Mouse (Mus musculus) neural tube, embryonic 13.5 days (tissue): Measurements from ENCODE around the gene Rps8. TPM values are rescaled to one million over a fixed set of nuclear protein-coding genes. Genes with fewer than 3 reads are reported as not detected.

Source experiments
- ATAC-seq: fragments of 200-750 bp; cut with Nextera tagmentation; 2 replicates; pipeline ENCODE4 v1.8.0; 2017; ENCODE audit warnings: low read depth, mild to moderate bottlenecking, moderate TSS enrichment, moderate library complexity
- H3K27ac ChIP-seq: fragments of 300-500 bp; sonication (generic); replicated peaks from 2 replicates; pipeline ENCODE4 v1.5.1; 2015; ENCODE audit warnings: moderate library complexity, mild to moderate bottlenecking, inconsistent platforms
- H3K27me3 ChIP-seq: fragments of 300-500 bp; sonication (generic); 2 replicates; pipeline ENCODE4 v1.6.1; 2015; ENCODE audit warnings: mild to moderate bottlenecking, inconsistent platforms
- H3K36me3 ChIP-seq: fragments of 300-500 bp; sonication (generic); 2 replicates; pipeline ENCODE4 v1.6.1; 2015; ENCODE audit warnings: mild to moderate bottlenecking, inconsistent platforms
- H3K4me1 ChIP-seq: fragments of 300-500 bp; sonication (generic); replicated peaks from 2 replicates; pipeline ENCODE4 v1.6.1; 2015; ENCODE audit warnings: inconsistent platforms
- H3K4me2 ChIP-seq: fragments of 300-500 bp; sonication (generic); 2 replicates; pipeline ENCODE4 v1.6.1; 2015; ENCODE audit warnings: inconsistent platforms, mild to moderate bottlenecking, moderate library complexity
- H3K4me3 ChIP-seq: fragments of 300-500 bp; sonication (generic); 2 replicates; pipeline ENCODE4 v1.5.1; 2015; ENCODE audit warnings: mild to moderate bottlenecking, inconsistent platforms
- H3K9ac ChIP-seq: fragments of 300-500 bp; sonication (generic); 2 replicates; pipeline ENCODE4 v1.6.1; 2015; ENCODE audit warnings: moderate library complexity, mild to moderate bottlenecking, inconsistent platforms
- H3K9me3 ChIP-seq: fragments of 300-500 bp; sonication (generic); 2 replicates; pipeline ENCODE4 v1.6.1; 2016; ENCODE audit warnings: inconsistent platforms
- WGBS: fragments of 180-500 bp; shearing (Covaris S2); methylation state at CpG from one replicate; pipeline ENCODE4 v1.1.7; 2015; 5-methylcytosine and 5-hydroxymethylcytosine counted together
- polyA plus RNA-seq: library from polyadenylated mRNA; unstranded; fragments of >200 nt; fragmentation: Nextera tagmentation; extraction: Ambion mirVana; gene quantifications from 2 replicates; pipeline ENCODE4 v1.2.1, GENCODE M21; 2015

The Rps8 gene
- polyA plus RNA-seq, 1 experiment from 2014 or later: 532 TPM

DNA sequence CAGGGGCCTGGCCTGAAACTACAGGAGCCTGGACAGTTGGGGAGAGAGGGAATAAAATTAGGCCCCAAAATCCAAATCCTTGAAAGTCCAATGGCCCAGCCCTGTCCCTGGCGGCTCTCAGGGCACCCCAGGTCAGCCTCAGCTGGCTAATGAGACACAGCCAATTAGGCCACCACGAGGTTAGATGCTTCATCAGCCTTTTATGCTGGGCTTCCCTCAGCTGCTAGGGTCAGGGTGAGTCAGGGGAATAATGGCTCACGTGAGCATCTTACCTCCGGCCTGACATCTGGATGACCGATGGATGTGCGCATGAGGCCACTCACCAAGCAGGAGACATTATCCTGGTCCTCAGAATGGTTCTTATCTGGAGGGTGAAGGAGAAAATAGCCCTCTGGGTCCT, 25.3 kb downstream of the Rps8 start:
- peaks cover 29% of the 10 kb centered on the region for H3K36me3 ChIP-seq
- 30% methylated on average over 6 of the region's 6 CpGs for WGBS
- H3K27me3 ChIP-seq: no peaks in the 10 kb centered on the region
- peak overlapping the region; percentile 76; the same call in 1 of the 2 replicates for H3K4me2 ChIP-seq
- no peak overlapping the region for H3K4me3 ChIP-seq
- 0 out of 2 replicates have a peak overlapping the region, but pooled peaks have one; percentile 17 for H3K9ac ChIP-seq
- H3K9me3 ChIP-seq: no peaks in the 10 kb centered on the region
- H3K4me1 ChIP-seq: peaks cover 41% of the 10 kb centered on the region
- no peak for ATAC-seq
- no peak overlapping the region for H3K27ac ChIP-seq

DNA sequence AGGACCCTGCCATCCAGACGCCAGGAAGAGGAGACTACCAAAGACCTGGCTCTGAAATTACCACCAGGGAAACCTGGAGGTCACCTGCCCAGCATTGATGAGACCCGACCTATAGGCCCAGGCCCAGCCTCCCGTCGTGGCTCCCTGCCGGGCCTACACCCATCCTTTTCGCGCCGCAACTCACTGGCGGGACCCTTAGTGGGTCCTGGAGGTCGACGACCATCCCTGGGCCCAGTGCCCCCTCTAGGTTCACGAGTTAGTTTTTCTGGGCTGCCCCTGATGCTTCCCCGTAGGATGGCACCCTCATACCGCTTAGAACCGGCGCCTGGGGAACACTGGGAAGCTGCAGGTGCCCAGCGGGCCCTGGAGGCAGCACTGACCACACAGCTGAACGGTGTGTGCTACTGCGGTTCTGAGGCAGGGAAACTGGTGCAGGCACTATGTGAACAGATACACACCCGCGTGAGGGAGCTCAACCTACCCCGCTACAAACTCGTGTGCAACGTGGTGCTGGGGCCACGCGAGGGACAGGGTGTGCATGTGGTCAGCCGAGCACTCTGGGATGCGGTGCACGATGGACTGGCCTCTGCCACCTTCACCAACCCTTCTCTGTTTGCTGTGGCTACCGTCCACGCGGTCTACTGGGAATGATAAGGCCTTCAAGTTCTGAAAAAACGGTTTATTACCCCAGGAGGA, 27.9 kb downstream of the Rps8 start:
- no peak overlapping the region for H3K9ac ChIP-seq
- H3K4me1 ChIP-seq: peaks cover 47% of the 10 kb centered on the region
- no peaks in the 10 kb centered on the region for H3K9me3 ChIP-seq
- no peak overlapping the region for H3K4me2 ChIP-seq
- H3K27me3 ChIP-seq: no peaks in the 10 kb centered on the region
- 89% methylated on average over 33 of the region's 33 CpGs for WGBS
- no peak for ATAC-seq
- H3K27ac ChIP-seq: no peak overlapping the region
- H3K4me3 ChIP-seq: no peak overlapping the region
- peaks cover 29% of the 10 kb centered on the region for H3K36me3 ChIP-seq

DNA sequence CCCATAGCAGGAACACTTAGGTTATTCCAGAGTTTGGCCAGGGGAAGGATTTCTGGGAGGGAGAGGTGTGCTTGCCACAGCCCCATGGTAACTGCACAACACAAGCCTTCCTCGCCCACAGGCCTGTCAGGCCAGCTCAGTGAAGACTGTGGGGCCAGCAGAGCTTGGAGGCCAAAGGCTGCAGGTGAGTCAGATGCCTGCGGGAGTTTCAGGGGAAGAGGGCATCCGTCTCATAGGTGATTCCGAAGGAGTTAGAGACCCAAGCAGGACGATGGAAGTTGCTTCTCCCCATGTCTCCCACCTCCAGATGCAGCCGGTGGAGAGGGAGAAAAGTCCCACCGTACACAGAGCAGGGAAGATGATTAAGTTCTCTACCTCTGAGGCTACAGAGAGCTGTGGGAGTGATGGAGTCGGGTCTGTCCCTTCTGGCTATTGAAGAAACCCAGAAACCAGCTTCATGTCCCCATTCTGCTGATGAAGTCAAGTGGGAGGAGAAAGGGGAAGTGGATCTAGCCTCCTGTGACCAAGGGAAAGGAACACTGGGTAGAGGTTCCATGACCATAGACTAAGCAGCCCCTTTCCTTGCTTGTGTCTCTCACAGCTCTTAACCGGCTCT, 29.3 kb downstream of the Rps8 start, which contains the start of gene Tctex1d4:
Tctex1d4 (plus strand) TSS at position 120 of the 616 bp plus-strand sequence.
- no peak within 1 kb of the TSS for H3K4me3 ChIP-seq
- no peaks in the 10 kb centered on the region for H3K27me3 ChIP-seq
- ATAC-seq: no peak
- H3K4me1 ChIP-seq: peaks cover 33% of the 10 kb centered on the region
- 92% methylated on average over 9 of the region's 9 CpGs for WGBS
- H3K27ac ChIP-seq: peak within 1 kb of the TSS; percentile 87
- H3K9me3 ChIP-seq: no peaks in the 10 kb centered on the region
- peaks cover 29% of the 10 kb centered on the region for H3K36me3 ChIP-seq
- H3K4me2 ChIP-seq: 0 out of 2 replicates have a peak within 1 kb of the TSS, but pooled peaks have one; percentile 24
- H3K9ac ChIP-seq: peak within 1 kb of the TSS; percentile 64

DNA sequence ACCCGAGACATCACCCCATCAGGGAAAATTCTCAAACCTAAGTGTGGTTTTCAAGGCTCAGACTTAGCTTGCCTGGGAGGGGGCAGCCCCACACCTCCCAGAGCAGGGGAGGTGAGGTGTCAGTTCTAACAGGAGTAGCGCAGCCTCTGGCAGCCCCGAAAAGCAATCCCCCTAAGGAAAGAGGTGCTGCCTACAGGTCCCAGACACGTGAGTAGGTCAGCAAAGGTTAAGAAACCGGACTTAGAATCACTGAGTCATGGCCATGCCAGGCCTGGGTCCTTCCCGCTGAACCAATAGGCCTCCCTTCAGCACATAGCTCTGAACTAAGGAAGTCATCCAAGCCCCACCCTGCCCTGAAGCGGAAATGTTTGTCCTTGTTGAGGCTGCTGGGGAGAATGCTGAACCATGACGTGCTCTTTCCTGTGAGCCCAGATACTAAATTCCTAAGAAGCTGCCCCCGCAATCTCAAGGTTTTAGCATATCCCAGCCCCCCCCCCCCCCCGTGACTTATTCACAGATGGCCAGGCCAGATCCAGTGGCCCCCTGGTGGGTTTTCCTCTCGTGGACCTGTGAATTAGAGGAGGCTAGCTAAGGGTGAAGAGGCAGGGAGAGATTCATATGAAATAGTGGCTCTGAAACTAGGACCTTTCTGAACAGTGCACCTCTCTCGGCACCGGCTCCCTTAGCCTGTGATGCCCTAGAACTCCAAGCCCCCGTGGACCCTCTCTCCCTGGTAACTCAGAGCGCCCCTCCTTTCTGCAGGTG, 30.0 kb downstream of the Rps8 start:
- Histone ChIP-seq H3K9me3 (no peaks in the 10 kb centered on the region), H3K36me3 (peaks cover 29% of the 10 kb centered on the region), H3K27ac (peak overlapping the region; percentile 87), H3K4me3 (no peak overlapping the region), H3K4me1 (peaks cover 31% of the 10 kb centered on the region), H3K4me2 (no peak overlapping the region), H3K27me3 (no peaks in the 10 kb centered on the region), H3K9ac (peak overlapping the region; percentile 64; the same call in 1 of the 2 replicates)
- 52% methylated on average over 15 of the region's 15 CpGs for WGBS
- ATAC-seq: 0 out of 2 replicates have a peak, but pooled peaks have one; percentile 20

DNA sequence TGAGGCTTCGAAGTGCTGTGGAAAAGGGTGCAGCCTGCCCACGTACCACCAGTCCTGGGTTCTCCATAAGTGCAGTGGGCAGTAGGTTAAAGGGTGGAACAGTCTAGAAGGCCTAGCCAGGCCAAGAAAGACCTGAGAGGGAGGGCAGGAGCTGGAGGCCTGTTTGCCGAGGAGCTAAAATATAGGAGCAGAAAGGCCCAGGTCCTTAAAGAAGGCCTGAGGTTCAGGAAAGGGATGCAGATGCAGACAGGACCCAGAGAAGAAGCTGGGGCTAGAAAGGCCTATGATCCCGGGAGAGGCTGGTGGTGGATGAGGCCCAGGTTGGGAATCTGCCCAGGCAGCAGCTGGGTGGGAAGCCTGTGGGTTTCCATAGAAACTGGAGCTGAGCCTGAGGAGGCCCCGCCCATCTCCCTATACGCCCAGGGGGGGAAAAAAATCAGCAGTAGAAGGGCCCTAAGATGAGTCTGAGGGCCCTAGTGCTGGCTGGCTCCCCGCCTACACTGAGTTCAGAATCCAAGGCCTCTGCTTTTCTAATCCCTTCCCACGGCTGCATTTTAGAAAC, 30.6 kb downstream of the Rps8 start, which contains the start of gene Btbd19:
Btbd19 (minus strand) TSS at position 378 of the 562 bp plus-strand sequence.
- ATAC-seq: peak; percentile 25; the same call in 1 of the 2 replicates
- peaks cover 25% of the 10 kb centered on the region for H3K36me3 ChIP-seq
- H3K27me3 ChIP-seq: no peaks in the 10 kb centered on the region
- H3K4me2 ChIP-seq: peak within 1 kb of the TSS; percentile 24; the same call in 1 of the 2 replicates
- H3K4me1 ChIP-seq: peaks cover 27% of the 10 kb centered on the region
- no peak within 1 kb of the TSS for H3K4me3 ChIP-seq
- H3K9ac ChIP-seq: peak within 1 kb of the TSS; percentile 64
- peak within 1 kb of the TSS; percentile 87 for H3K27ac ChIP-seq
- H3K9me3 ChIP-seq: no peaks in the 10 kb centered on the region
- 34% methylated on average over 8 of the region's 8 CpGs for WGBS

DNA sequence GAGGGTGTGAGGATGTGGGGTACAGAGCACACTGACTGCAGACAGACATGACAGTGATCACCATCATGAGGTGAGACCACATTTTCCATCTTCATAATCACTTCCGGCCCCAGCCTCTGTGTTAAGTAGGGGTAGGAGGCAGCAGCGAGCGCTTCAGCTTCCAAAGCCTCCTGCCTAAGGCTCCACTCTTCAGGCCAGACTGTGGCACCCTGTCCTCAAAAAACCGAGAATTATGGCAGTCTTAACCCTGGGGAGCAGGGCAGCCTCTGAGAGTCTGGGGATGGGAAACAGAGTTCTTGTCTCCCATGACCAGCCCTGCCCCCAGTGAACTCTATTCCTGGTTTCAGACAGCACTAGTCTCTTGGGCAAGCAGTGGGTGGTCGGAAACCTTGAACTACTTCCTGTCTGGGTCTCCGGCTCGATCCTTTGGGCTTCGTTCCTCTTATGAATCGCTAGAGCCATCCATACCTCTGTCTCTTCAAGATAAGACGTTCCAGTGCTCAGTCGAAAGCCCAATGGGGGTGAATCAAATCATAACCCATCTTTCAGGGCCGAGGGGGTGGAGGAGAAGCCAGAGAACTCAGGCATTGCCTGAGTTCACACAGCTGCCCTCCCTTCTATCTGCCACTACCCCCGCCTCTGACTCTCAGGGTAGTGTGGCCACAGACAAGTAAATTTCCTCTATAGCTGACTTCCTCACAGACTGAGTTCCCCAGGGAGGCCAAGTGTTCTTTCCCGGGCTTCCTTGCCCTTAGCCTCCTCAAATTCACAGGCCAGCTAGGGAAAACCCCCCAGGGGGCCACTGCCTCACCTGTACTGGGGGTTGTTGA, 31.3 kb downstream of the Rps8 start:
- Histone ChIP-seq H3K4me1 (peaks cover 29% of the 10 kb centered on the region), H3K4me2 (peak overlapping the region; percentile 24; the same call in 1 of the 2 replicates), H3K36me3 (peaks cover 18% of the 10 kb centered on the region), H3K27ac (peak overlapping the region; percentile 87), H3K27me3 (no peaks in the 10 kb centered on the region), H3K9ac (peak overlapping the region; percentile 64), H3K4me3 (no peak overlapping the region), H3K9me3 (no peaks in the 10 kb centered on the region)
- 73% methylated on average over 14 of the region's 14 CpGs for WGBS
- no peak for ATAC-seq

DNA sequence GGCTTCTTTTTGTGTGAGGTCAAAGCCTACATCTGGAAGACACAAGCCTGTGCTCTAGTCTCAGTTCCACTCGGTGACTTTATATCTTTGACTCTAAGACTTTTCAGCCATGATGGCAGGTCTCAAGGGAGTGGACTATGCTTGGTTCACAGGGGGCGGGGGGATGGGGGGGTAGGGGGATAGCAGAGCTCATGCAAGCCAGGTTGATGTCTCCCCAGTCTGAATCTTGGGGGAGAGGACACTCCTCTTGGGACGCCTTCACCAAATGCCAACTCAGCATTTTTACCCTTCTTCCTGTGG, 31.9 kb downstream of the Rps8 start:
- Histone ChIP-seq H3K4me1 (peaks cover 31% of the 10 kb centered on the region), H3K27ac (no peak overlapping the region), H3K9ac (0 out of 2 replicates have a peak overlapping the region, but pooled peaks have one; percentile 17), H3K27me3 (no peaks in the 10 kb centered on the region), H3K4me3 (no peak overlapping the region), H3K9me3 (no peaks in the 10 kb centered on the region), H3K36me3 (peaks cover 15% of the 10 kb centered on the region), H3K4me2 (no peak overlapping the region)
- ATAC-seq: no peak
- 91% methylated on average over 3 of the region's 3 CpGs for WGBS

DNA sequence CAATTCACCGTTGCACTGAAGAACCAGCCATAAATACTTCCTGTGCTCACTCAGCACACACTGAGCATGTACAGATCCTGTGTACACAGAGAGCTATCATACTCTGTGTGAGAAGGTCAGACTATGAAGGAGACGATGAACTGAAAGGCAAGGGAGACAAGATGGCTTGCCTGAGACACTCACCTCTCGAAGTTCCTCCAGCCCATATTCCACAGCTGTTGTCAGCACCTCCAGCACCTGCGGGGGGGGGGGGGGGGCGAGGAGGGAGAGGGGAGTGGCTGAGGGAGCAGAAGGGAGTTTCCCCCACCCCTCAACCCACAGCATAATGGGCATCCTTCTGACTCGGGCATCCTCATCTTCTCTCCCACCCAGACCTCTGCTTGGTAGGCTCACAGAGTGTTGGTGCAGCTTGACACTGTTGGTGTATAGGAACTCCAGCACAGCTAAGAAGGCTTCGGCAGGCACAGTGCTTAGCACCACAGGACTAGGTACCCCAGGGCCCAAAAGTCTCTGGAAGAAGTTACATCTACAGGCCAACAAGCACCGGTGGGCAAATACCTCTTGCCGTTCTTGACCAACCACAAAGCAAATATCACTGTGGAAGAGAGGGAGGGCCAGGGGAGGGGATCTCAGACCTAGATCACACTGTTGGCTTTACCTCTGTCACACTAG, 32.4 kb downstream of the Rps8 start:
- H3K27me3 ChIP-seq: no peaks in the 10 kb centered on the region
- no peak overlapping the region for H3K4me2 ChIP-seq
- H3K4me1 ChIP-seq: peaks cover 31% of the 10 kb centered on the region
- H3K9ac ChIP-seq: no peak overlapping the region
- no peak overlapping the region for H3K27ac ChIP-seq
- H3K36me3 ChIP-seq: peaks cover 10% of the 10 kb centered on the region
- no peaks in the 10 kb centered on the region for H3K9me3 ChIP-seq
- ATAC-seq: no peak
- 84% methylated on average over 7 of the region's 9 CpGs for WGBS
- H3K4me3 ChIP-seq: no peak overlapping the region

DNA sequence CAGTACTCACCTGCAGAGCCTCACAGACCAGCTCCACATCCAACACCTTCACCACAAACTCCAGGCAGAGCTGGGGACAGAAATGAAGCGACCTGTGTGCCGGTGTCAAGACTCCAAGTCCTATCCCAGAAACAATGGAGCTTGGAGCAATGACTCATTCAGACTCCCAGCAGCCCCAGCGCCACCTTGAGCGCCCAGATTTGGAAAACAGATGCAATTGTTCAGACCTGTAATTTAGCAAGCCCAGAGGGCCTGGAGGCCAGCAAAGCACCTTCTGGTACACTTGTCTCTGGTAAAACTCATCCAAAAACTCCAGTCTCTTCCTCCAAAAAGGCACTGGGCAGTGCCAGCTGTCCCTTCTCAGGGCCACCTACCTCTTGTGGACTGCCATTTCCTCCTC, 33.8 kb downstream of the Rps8 start:
- Histone ChIP-seq H3K4me2 (no peak overlapping the region), H3K27me3 (no peaks in the 10 kb centered on the region), H3K4me3 (no peak overlapping the region), H3K27ac (no peak overlapping the region), H3K9ac (no peak overlapping the region), H3K4me1 (peaks cover 31% of the 10 kb centered on the region), H3K36me3 (no peaks in the 10 kb centered on the region), H3K9me3 (no peaks in the 10 kb centered on the region)
- WGBS: 88% methylated on average over 4 of the region's 4 CpGs
- ATAC-seq: no peak

DNA sequence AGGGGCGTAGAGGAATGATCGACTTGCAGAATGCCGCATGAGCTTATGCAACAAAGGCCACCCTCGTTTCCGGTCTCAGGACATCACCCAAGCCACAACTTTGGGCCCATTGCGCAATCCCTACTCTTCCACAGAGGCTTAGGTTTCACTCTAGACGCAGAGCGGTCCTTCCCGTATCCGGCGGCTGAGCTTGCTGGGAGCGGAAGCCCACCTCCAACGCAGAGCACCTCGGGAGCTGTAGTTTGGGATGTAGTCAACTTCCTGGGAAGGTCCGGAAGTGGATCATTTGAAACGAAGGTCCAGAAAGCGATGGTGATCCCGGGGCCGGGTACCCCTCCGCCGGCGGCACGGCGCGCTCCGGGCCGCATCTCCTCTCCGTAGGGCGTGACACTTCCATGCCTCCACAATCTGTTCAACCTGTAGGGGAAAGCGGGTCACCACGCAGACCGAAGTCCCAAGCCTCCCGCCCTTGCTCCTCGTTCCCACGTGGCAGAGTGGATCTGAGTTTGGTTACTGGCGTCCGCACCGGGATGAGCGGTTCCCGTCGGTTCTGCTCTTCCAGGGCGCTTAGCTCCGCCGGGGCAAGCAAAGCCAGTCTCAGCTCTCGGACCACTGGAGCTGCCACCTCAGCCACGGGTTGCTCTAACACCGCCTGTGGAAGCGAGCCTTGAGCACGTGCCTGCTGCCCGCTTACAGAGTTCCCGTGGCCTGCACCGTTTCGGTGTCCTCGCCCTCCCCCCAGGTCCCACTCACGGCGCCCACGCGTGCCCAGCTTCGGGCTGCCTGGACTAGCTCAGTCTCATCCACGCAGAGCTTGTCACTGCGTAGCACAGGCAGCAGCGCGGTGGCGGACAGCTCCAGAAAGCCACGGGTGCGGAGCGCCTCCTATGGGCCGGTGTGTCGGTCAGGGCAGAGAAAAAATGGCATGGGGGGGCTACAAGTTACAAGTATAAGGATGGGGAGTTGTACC, 35.3 kb downstream of the Rps8 start:
- under 1% methylated on average over 69 of the region's 69 CpGs for WGBS

More for the DNA sequence above, 35.3 kb downstream of the Rps8 start:
- Histone ChIP-seq H3K36me3 (0 out of 2 replicates have a peak, but pooled peaks cover 2% of the 10 kb centered on the region), H3K4me1 (peaks cover 27% of the 10 kb centered on the region), H3K27ac (peak overlapping the region; percentile 92), H3K9me3 (no peaks in the 10 kb centered on the region), H3K4me2 (peak overlapping the region; percentile 100), H3K27me3 (no peaks in the 10 kb centered on the region), H3K9ac (peak overlapping the region; percentile 82), H3K4me3 (peak overlapping the region; percentile 71)
- ATAC-seq: peak; percentile 96
